Mouse (Mus musculus) embryo, embryonic 9.5 days (tissue): ENCODE measurements around the gene Lgals7.
"Not testable (repeated sequence)": the region's sequence is repeated elsewhere in the genome, so short reads cannot be mapped to it uniquely, and the experiment has no call there.

Experiments used
- DNase-seq: peaks from one replicate; pipeline ENCODE4 v3.0.0-alpha.2; 2017; ENCODE audit errors: extremely low spot score

The Lgals7 gene

GRCm38 (mm10) chr7:28877856-28878255, 14.2 kb downstream of the Lgals7 start:
- DNase-seq: no peak

- DNase-seq: no peak
These were observed 16.0 kb downstream of the Lgals7 start for GRCm38 (mm10) chr7:28879606-28880005.

- no peak for DNase-seq
These were observed 16.9 kb downstream of the Lgals7 start for GRCm38 (mm10) chr7:28880554-28880953.

GRCm38 (mm10) chr7:28881199-28881598, 17.5 kb downstream of the Lgals7 start, which contains the start of gene Capn12:
Gene Capn12, plus strand, starts transcription at chr7:28881422.
- no peak for DNase-seq

GRCm38 (mm10) chr7:28883039-28883438, 19.4 kb downstream of the Lgals7 start:
- DNase-seq: no peak

- not testable (repeated sequence) for DNase-seq
These were observed 20.1 kb downstream of the Lgals7 start for GRCm38 (mm10) chr7:28883704-28884103.

GRCm38 (mm10) chr7:28886486-28886885, 22.8 kb downstream of the Lgals7 start:
- DNase-seq: no peak

- DNase-seq: no peak
These were observed 25.1 kb downstream of the Lgals7 start for GRCm38 (mm10) chr7:28888701-28889161.

GRCm38 (mm10) chr7:28892601-28893000, 28.9 kb downstream of the Lgals7 start:
- no peak for DNase-seq

GRCm38 (mm10) chr7:28893643-28894265, 30.1 kb downstream of the Lgals7 start:
- peak; percentile 63 for DNase-seq

GRCm38 (mm10) chr7:28894942-28895341, 31.3 kb downstream of the Lgals7 start:
- DNase-seq: no peak

- DNase-seq: no peak
These were observed 34.0 kb downstream of the Lgals7 start for GRCm38 (mm10) chr7:28897661-28898060.

GRCm38 (mm10) chr7:28899972-28900371, 36.3 kb downstream of the Lgals7 start:
- DNase-seq: no peak

- no peak for DNase-seq
These were observed 37.9 kb downstream of the Lgals7 start for GRCm38 (mm10) chr7:28901311-28902125.

GRCm38 (mm10) chr7:28902180-28902579, 38.5 kb downstream of the Lgals7 start:
- no peak for DNase-seq

- DNase-seq: no peak
These were observed 39.2 kb downstream of the Lgals7 start for GRCm38 (mm10) chr7:28902809-28903208.

GRCm38 (mm10) chr7:28903778-28904177, 40.1 kb downstream of the Lgals7 start:
- DNase-seq: no peak

- DNase-seq: no peak
These were observed 43.5 kb downstream of the Lgals7 start for GRCm38 (mm10) chr7:28907195-28907594.

- DNase-seq: no peak
These were observed 48.0 kb downstream of the Lgals7 start for GRCm38 (mm10) chr7:28911632-28912031.

- DNase-seq: no peak
These were observed 49.5 kb downstream of the Lgals7 start for GRCm38 (mm10) chr7:28913171-28913570.
